Mouse (Mus musculus): ENCODE results near the gene Gm37419. TPM values are rescaled to one million over a fixed set of nuclear protein-coding genes. Genes with fewer than 3 reads are reported as not detected.

The Gm37419 gene
- polyA plus RNA-seq (2012): not detected in 2 replicates

GRCm38 (mm10) chr16:23988466-23989208 is at the start of gene Gm37419, which contains the start of gene Bcl6:
Gene Gm37419 (plus strand): TSS chr16:23988482.
Gene Bcl6 (minus strand): TSS chr16:23988852.

Other genes with a start within 250 kb of the Gm37419 start
- 0.10 TPM in 1 of 2 replicates, not detected in the other for gene Sst, start 97.5 kb upstream of the Gm37419 start, polyA plus RNA-seq (2012)
- gene Rtp2, start 56.1 kb upstream of the Gm37419 start, polyA plus RNA-seq (2012): not detected in 2 replicates
- gene Bcl6, start 370 bp downstream of the Gm37419 start, polyA plus RNA-seq (2012): 7.1 and 8.2 TPM in 2 replicates

All from megakaryocyte-erythroid progenitor cell, adult 5 weeks (primary cell).